Mouse (Mus musculus): ENCODE data around the gene Lhpp.
A peak's percentile ranks its signal among the peaks of the same experiment; 100 is the strongest.

The Lhpp gene

GRCm38 (mm10) chr7:132738844-132739243, 128.4 kb downstream of the Lhpp start:
- DNase-seq (ENCODE audit: low read depth) = peak; percentile 53

- no peak for DNase-seq (ENCODE audit: low read depth)
These were observed 129.4 kb downstream of the Lhpp start for GRCm38 (mm10) chr7:132739829-132740228.

- no peak for DNase-seq (ENCODE audit: low read depth)
These were observed 132.5 kb downstream of the Lhpp start for GRCm38 (mm10) chr7:132742912-132743311.

- no peak for DNase-seq (ENCODE audit: low read depth)
These were observed 136.7 kb downstream of the Lhpp start for GRCm38 (mm10) chr7:132747096-132747495.

- DNase-seq (ENCODE audit: low read depth) = no peak
These were observed 137.8 kb downstream of the Lhpp start for GRCm38 (mm10) chr7:132748076-132748769.

- no peak for DNase-seq (ENCODE audit: low read depth)
These were observed 139.1 kb downstream of the Lhpp start for GRCm38 (mm10) chr7:132749504-132749903.

GRCm38 (mm10) chr7:132751716-132752115, 141.3 kb downstream of the Lhpp start:
- DNase-seq (ENCODE audit: low read depth) = no peak

- no peak for DNase-seq (ENCODE audit: low read depth)
These were observed 143.3 kb downstream of the Lhpp start for GRCm38 (mm10) chr7:132753518-132754388.

GRCm38 (mm10) chr7:132754389-132754750, 143.9 kb downstream of the Lhpp start:
- DNase-seq (ENCODE audit: low read depth) = no peak

All from c-Kit-positive CD71-positive TER-119-negative erythroid progenitor cells, embryonic 14.5 days (primary cell).